Mouse (Mus musculus): ENCODE data around the gene Gm10645.

GRCm38 (mm10) chr8:83152055-83152454 lies 13.9 kb downstream of the Gm10645 start:
- no peak for TF ChIP-seq CTCF (IDR thresholded peaks at IDR 0.05; ENCODE audit: low read depth)
- TF ChIP-seq EP300 (IDR thresholded peaks at IDR 0.05; ENCODE audit: low read depth), result no peak

Measured in liver, embryonic 14.5 days (tissue).